Mouse (Mus musculus) heart, adult 2 months (tissue): ENCODE data around the gene Ermn.

ENCODE experiments used
- CTCF ChIP-seq: fragments of 200-600 bp; IDR thresholded peaks from 2 replicates; pipeline ENCODE4 v1.8.1; 2022; ENCODE audit warnings: antibody characterized with exemption, mild to moderate bottlenecking, moderate library complexity
- EP300 ChIP-seq: fragments of 200-500 bp; IDR thresholded peaks from 2 replicates; pipeline ENCODE4 v1.6.1; 2011; ENCODE audit warnings: low read depth, low read length, control low read depth; ENCODE audit not compliant: insufficient read depth

DNA sequence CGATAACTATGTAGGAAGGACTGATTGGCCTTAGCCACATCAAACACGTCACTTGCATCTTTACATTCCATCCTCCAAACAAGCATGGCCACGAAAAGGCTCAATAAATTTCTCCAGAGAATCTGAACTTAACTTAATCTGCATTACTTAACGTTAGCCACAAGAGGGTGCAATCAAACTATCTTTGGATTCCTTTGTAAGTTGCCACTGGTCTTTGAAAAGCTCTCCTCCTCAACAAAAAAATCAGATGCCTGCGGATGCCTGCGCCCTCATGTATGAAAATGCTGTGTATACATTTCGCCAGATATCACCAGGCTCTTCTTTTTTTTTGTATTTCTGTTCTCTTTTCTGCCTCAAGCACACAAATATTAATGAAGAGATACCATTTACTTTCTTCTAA lies 23.3 kb downstream of the Ermn start:
- TF ChIP-seq CTCF: peak; percentile 70
- TF ChIP-seq EP300: no peak
